Mouse (Mus musculus) urinary bladder, postnatal 36 days (tissue): ENCODE measurements around the gene Vmn1r227.

Experiments used
- DNase-seq, 2 experiments: peaks; one replicate each; pipeline ENCODE4 v3.0.0; 2022; ENCODE audit warnings: low spot score in 2 of 2, mixed read lengths in 1 of 2

Vmn1r227 gene

DNA sequence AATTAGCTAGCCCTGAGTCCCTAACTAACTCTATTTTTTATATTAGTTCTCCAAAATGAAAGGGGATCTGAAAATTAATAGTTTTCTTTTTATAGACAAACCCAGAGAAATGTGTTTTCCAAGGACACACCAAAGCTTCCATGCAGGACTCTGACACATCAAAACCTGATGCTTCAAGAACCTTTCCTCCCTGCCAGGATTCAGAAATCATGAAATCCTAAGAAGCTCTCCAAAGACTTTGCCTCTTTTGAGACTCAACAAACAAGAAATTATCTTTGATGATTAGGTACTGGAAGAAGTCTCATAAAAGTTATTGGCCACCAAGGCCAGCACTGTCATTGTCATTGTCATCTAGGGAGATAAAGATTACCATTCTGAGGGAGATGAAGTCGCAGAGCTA, at the start of gene Vmn1r227:
Gene Vmn1r227 (plus strand): TSS at position 301 of the 400 bp plus-strand sequence.
- no peak for DNase-seq

DNA sequence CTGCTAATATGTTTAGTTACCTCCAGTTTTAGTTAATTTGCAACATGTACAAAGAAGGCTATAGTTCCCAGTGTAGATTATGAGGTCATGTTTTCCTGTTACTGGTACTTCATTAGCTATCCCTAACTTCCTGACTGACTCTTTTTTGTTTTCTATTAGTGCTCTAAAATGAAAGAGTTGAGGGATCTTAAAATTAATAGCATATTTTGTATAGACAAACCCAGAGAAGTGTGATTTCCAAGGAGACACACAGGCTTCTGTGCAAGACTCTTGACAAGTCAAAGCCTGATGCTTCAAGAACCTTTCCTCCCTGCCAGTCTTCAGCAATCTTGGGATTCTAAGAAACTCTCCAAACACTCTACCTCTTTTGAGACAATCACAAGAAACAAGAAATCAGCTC, 47.1 kb upstream of the Vmn1r227 start, which contains the start of gene Vmn1r226:
Gene Vmn1r226 (plus strand): TSS at position 301 of the 400 bp plus-strand sequence.
- DNase-seq = no peak

DNA sequence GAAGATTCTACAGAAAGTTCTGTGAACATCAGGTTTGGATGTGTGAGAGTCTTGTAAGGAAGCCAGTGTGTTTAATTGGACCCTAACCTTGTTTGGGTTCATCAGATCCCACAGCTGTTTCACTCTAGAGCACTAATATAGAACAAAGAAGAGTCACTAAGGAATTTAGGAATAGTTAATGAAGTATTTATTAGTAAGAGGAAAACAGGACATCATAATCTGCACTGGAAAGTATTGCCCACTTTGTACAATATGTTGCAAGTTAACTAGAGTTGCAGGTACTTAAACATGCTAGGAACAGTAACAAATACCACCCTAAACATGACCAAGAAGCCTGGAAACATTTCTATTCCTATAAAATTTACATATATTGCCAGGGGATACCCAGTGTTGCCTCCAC, 56.4 kb downstream of the Vmn1r227 start, which contains the start of gene Vmn1r228:
Gene Vmn1r228 (minus strand): TSS at position 101 of the 400 bp plus-strand sequence.
- DNase-seq = no peak
